Mouse (Mus musculus) spleen, postnatal 36 days (tissue): ENCODE data around the gene Gm21304.
"Not testable (repeated sequence)": the region's sequence is repeated elsewhere in the genome, so short reads cannot be mapped to it uniquely, and the experiment has no call there.

Source experiments
- DNase-seq, 2 experiments: peaks; one replicate each; pipeline ENCODE4 v3.0.0; 2022; ENCODE audit warnings: low spot score in 2 of 2, mixed read lengths in 1 of 2

Gm21304 gene

DNA sequence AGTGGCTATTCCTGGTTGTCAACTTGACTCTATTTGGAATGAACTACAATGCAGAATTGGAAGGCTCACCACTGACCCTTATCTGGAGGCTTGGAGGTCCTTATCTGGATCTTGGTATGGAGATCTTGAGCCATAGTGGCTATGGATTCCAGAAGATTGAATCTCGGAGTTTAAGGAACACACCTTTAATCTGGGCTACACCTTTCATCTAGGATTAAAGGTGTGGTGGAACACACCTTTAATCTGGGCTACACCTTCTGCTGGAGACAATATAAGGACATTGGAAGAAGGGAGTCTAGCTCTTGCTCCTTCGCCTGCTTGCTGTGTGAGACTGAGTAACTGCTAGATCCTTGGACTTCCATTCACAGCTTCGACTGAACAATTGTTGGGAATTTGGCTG lies at the start of gene Gm21304:
Gm21304 (plus strand) TSS at position 301 of the 400 bp plus-strand sequence.
- DNase-seq: not testable (repeated sequence)

DNA sequence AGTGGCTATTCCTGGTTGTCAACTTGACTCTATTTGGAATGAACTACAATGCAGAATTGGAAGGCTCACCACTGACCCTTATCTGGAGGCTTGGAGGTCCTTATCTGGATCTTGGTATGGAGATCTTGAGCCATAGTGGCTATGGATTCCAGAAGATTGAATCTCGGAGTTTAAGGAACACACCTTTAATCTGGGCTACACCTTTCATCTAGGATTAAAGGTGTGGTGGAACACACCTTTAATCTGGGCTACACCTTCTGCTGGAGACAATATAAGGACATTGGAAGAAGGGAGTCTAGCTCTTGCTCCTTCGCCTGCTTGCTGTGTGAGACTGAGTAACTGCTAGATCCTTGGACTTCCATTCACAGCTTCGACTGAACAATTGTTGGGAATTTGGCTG lies 25.6 kb upstream of the Gm21304 start, which contains the start of gene Gm21293:
Gm21293 (plus strand) TSS at position 301 of the 400 bp plus-strand sequence.
- not testable (repeated sequence) for DNase-seq

DNA sequence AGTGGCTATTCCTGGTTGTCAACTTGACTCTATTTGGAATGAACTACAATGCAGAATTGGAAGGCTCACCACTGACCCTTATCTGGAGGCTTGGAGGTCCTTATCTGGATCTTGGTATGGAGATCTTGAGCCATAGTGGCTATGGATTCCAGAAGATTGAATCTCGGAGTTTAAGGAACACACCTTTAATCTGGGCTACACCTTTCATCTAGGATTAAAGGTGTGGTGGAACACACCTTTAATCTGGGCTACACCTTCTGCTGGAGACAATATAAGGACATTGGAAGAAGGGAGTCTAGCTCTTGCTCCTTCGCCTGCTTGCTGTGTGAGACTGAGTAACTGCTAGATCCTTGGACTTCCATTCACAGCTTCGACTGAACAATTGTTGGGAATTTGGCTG lies 17.1 kb upstream of the Gm21304 start, which contains the start of gene Gm6763:
Gm6763 (plus strand) TSS at position 301 of the 400 bp plus-strand sequence.
- DNase-seq: not testable (repeated sequence)

DNA sequence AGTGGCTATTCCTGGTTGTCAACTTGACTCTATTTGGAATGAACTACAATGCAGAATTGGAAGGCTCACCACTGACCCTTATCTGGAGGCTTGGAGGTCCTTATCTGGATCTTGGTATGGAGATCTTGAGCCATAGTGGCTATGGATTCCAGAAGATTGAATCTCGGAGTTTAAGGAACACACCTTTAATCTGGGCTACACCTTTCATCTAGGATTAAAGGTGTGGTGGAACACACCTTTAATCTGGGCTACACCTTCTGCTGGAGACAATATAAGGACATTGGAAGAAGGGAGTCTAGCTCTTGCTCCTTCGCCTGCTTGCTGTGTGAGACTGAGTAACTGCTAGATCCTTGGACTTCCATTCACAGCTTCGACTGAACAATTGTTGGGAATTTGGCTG lies 8.6 kb upstream of the Gm21304 start, which contains the start of gene Gm8764:
Gm8764 (plus strand) TSS at position 301 of the 400 bp plus-strand sequence.
- DNase-seq: not testable (repeated sequence)

DNA sequence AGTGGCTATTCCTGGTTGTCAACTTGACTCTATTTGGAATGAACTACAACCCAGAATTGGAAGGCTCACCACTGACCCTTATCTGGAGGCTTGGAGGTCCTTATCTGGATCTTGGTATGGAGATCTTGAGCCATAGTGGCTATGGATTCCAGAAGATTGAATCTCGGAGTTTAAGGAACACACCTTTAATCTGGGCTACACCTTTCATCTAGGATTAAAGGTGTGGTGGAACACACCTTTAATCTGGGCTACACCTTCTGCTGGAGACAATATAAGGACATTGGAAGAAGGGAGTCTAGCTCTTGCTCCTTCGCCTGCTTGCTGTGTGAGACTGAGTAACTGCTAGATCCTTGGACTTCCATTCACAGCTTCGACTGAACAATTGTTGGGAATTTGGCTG lies 8.4 kb downstream of the Gm21304 start, which contains the start of gene Gm21312:
Gm21312 (plus strand) TSS at position 301 of the 400 bp plus-strand sequence.
- not testable (repeated sequence) for DNase-seq

DNA sequence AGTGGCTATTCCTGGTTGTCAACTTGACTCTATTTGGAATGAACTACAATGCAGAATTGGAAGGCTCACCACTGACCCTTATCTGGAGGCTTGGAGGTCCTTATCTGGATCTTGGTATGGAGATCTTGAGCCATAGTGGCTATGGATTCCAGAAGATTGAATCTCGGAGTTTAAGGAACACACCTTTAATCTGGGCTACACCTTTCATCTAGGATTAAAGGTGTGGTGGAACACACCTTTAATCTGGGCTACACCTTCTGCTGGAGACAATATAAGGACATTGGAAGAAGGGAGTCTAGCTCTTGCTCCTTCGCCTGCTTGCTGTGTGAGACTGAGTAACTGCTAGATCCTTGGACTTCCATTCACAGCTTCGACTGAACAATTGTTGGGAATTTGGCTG lies 16.9 kb downstream of the Gm21304 start, which contains the start of gene Gm20765:
Gm20765 (plus strand) TSS at position 301 of the 400 bp plus-strand sequence.
- not testable (repeated sequence) for DNase-seq

DNA sequence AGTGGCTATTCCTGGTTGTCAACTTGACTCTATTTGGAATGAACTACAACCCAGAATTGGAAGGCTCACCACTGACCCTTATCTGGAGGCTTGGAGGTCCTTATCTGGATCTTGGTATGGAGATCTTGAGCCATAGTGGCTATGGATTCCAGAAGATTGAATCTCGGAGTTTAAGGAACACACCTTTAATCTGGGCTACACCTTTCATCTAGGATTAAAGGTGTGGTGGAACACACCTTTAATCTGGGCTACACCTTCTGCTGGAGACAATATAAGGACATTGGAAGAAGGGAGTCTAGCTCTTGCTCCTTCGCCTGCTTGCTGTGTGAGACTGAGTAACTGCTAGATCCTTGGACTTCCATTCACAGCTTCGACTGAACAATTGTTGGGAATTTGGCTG lies 25.4 kb downstream of the Gm21304 start, which contains the start of gene Gm4340:
Gm4340 (plus strand) TSS at position 301 of the 400 bp plus-strand sequence.
- not testable (repeated sequence) for DNase-seq

DNA sequence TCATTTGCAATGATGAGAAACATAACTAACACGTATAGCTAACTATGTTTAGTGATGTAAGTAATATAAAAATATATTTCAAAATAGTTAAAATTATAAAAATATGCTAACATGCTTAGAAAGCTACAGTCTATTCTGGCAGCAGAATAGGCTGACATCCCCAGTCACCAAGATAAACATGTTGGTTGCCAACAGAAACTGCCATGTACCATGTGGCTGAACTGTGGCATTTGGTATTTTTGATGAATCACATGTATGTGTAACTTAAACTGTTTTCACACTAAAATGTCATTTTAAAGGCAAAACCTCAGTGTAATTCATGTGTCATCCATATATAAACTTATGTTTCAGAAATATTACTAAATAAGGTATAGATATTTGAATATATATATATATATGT lies 41.3 kb downstream of the Gm21304 start:
- DNase-seq: no peak

DNA sequence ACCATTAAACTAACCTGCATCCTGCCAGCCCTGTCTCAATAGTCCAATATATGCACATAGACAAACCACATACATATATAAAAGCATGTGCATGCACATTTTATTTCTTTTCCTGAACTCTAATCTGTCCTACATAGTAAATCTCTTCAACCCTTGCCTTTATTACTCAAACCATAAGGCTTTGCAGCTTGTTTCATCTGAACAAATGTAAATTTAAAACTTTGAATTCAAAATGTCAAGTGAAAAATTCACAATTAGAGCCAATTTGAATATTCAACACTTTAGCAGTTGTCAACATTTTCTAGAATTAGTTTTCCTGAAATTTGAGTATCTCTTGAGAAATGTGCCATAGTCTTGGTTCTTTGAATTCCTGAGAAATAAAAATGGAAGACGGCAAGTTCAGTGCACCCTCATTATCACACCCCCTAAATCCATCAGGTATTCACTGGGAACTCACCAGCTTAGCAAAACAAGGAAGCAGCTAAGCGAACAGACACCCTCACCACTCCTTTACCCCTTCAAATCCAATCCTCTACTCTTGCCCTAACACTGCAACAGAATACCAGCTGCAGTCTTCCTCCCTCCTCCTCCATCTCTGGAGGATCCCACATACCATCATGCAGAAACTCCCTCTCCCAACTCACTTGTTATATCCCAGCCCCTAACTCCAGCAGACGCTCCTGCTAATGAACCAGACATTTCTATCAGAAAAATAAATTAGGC lies 42.1 kb downstream of the Gm21304 start:
- DNase-seq: no peak

DNA sequence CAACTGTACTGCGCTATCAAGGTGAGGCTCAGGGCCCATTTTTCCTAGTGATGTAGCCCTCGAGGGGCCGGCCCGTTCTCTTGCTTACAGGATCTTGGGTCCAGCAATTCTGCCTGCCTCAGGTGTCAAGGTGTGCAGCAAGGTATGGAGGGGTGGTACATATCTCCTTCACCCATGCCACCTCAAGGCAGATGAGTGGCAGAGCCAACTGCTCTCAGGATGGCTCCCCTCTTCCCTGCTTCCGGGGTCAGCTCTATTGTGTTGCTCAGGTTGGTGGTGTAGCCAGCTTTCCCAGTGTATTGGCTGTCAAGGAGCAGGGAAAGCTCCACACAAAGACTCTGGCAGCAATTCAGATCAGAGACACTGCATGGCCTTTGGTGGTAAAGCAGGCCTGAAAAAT lies 46.2 kb downstream of the Gm21304 start:
- no peak for DNase-seq
